Mouse (Mus musculus) liver, embryonic 11.5 days (tissue): Measurements from ENCODE around the gene Mdc1. TPM values are rescaled to one million over a fixed set of nuclear protein-coding genes. Genes with fewer than 3 reads are reported as not detected.

ENCODE experiments used
- ATAC-seq: fragments of 200-750 bp; cut with Nextera tagmentation; replicated peaks from 2 replicates; pipeline ENCODE4 v1.8.0; 2017; ENCODE audit warnings: moderate number of reproducible peaks, mild to moderate bottlenecking, moderate TSS enrichment, moderate library complexity; ENCODE audit not compliant: low FRiP score
- DNase-seq: peaks from one replicate; pipeline ENCODE4 v3.0.0-alpha.2; 2017; ENCODE audit warnings: low spot score
- H3K27ac ChIP-seq: fragments of 300-500 bp; sonication (generic); 2 replicates; pipeline ENCODE4 v1.5.1; 2014; ENCODE audit warnings: mild to moderate bottlenecking, low read depth, low read length, control low read depth
- H3K27me3 ChIP-seq: fragments of 300-500 bp; sonication (generic); replicated peaks from 2 replicates; pipeline ENCODE4 v1.6.1; 2014; ENCODE audit warnings: low read length, mixed read lengths; ENCODE audit not compliant: control insufficient read depth, insufficient read depth
- H3K36me3 ChIP-seq: fragments of 300-500 bp; sonication (generic); 2 replicates; pipeline ENCODE4 v1.6.1; 2014; ENCODE audit warnings: mild to moderate bottlenecking, low read length, moderate library complexity, mixed read lengths; ENCODE audit not compliant: control insufficient read depth, insufficient read depth
- H3K4me1 ChIP-seq: fragments of 300-500 bp; sonication (generic); replicated peaks from 2 replicates; pipeline ENCODE4 v1.6.1; 2014; ENCODE audit warnings: low read length, mixed read lengths; ENCODE audit not compliant: control insufficient read depth, insufficient read depth
- H3K4me2 ChIP-seq: fragments of 300-500 bp; sonication (generic); 2 replicates; pipeline ENCODE4 v1.6.1; 2014; ENCODE audit warnings: mild to moderate bottlenecking, control low read depth, moderate library complexity
- H3K4me3 ChIP-seq: fragments of 300-500 bp; sonication (generic); 2 replicates; pipeline ENCODE4 v1.5.1; 2014; ENCODE audit warnings: low read depth, low read length, control low read depth
- H3K9ac ChIP-seq: fragments of 300-500 bp; sonication (generic); 2 replicates; pipeline ENCODE4 v1.6.1; 2014; ENCODE audit warnings: low read depth, low read length, control low read depth
- H3K9me3 ChIP-seq: fragments of 300-500 bp; sonication (generic); 2 replicates; pipeline ENCODE4 v1.6.1; 2016; ENCODE audit warnings: low read length, inconsistent platforms, mixed read lengths; ENCODE audit not compliant: control insufficient read depth
- WGBS: fragments of 180-500 bp; shearing (Covaris S2); extraction: QIAGEN DNeasy Blood & Tissue Kit; methylation state at CpG from one replicate; pipeline ENCODE4 v1.1.7; 2014; 5-methylcytosine and 5-hydroxymethylcytosine counted together
- polyA plus RNA-seq: library from polyadenylated mRNA; unstranded; fragments of >200 nt; fragmentation: Nextera tagmentation; extraction: Ambion mirVana; gene quantifications from 2 replicates; pipeline ENCODE4 v1.2.1, GENCODE M21; 2014

The Mdc1 gene
- polyA plus RNA-seq, 1 experiment from 2014 or later = 19.6 TPM

GRCm38 (mm10) chr17:35887725-35888124, 46.4 kb downstream of the Mdc1 start:
- 97% methylated on average over 11 of the region's 17 CpGs for WGBS
- Histone ChIP-seq H3K4me1 (no peaks in the 10 kb centered on the region), H3K27me3 (no peaks in the 10 kb centered on the region), H3K9me3 (no peaks in the 10 kb centered on the region), H3K27ac (no peak overlapping the region), H3K9ac (no peak overlapping the region), H3K36me3 (peaks cover 67% of the 10 kb centered on the region), H3K4me3 (no peak overlapping the region), H3K4me2 (no peak overlapping the region)
- no peak for ATAC-seq
- DNase-seq = no peak

- peak within 1 kb of the TSS; percentile 73 for H3K4me3 ChIP-seq
- peak within 1 kb of the TSS; percentile 69 for H3K4me2 ChIP-seq
- no peaks in the 10 kb centered on the region for H3K9me3 ChIP-seq
- ATAC-seq = peak; percentile 89
- no peaks in the 10 kb centered on the region for H3K27me3 ChIP-seq
- H3K36me3 ChIP-seq = peaks cover 32% of the 10 kb centered on the region
- DNase-seq = peak; percentile 90
- H3K4me1 ChIP-seq = peaks cover 24% of the 10 kb centered on the region
- peak within 1 kb of the TSS; percentile 86 for H3K9ac ChIP-seq
- WGBS = under 1% methylated on average over 76 of the region's 86 CpGs
- peak within 1 kb of the TSS; percentile 86 for H3K27ac ChIP-seq
Measured at GRCm38 (mm10) chr17:35896781-35897643, 55.7 kb downstream of the Mdc1 start, which contains the start of gene 2310061I04Rik. Gene 2310061I04Rik (minus strand): TSS chr17:35897431.

- WGBS = 37% methylated on average over 23 of the region's 23 CpGs
- Histone ChIP-seq H3K27ac (peak overlapping the region; percentile 86), H3K27me3 (no peaks in the 10 kb centered on the region), H3K4me1 (peaks cover 24% of the 10 kb centered on the region), H3K4me2 (peak overlapping the region; percentile 69), H3K4me3 (peak overlapping the region; percentile 73), H3K9me3 (no peaks in the 10 kb centered on the region), H3K36me3 (peaks cover 25% of the 10 kb centered on the region), H3K9ac (peak overlapping the region; percentile 86)
- ATAC-seq (peak; percentile 55), DNase-seq (no peak)
Measured at GRCm38 (mm10) chr17:35897644-35898573, 56.6 kb downstream of the Mdc1 start.

GRCm38 (mm10) chr17:35900636-35901035, 59.3 kb downstream of the Mdc1 start:
- Histone ChIP-seq H3K4me1 (peaks cover 24% of the 10 kb centered on the region), H3K27ac (0 out of 2 replicates have a peak overlapping the region, but pooled peaks have one; percentile 8), H3K9me3 (no peaks in the 10 kb centered on the region), H3K4me3 (no peak overlapping the region), H3K4me2 (no peak overlapping the region), H3K27me3 (no peaks in the 10 kb centered on the region), H3K36me3 (peaks cover 20% of the 10 kb centered on the region), H3K9ac (no peak overlapping the region)
- DNase-seq = no peak
- 44% methylated on average over 3 of the region's 3 CpGs for WGBS
- no peak for ATAC-seq

- H3K36me3 ChIP-seq = peaks cover 18% of the 10 kb centered on the region
- H3K4me3 ChIP-seq = no peak overlapping the region
- H3K9me3 ChIP-seq = no peaks in the 10 kb centered on the region
- no peak overlapping the region for H3K9ac ChIP-seq
- H3K27me3 ChIP-seq = no peaks in the 10 kb centered on the region
- H3K27ac ChIP-seq = no peak overlapping the region
- H3K4me1 ChIP-seq = peaks cover 11% of the 10 kb centered on the region
- no peak overlapping the region for H3K4me2 ChIP-seq
- DNase-seq (no peak), ATAC-seq (no peak)
- 83% methylated on average over 9 of the region's 9 CpGs for WGBS
Measured at GRCm38 (mm10) chr17:35903343-35903991, 62.2 kb downstream of the Mdc1 start.

- WGBS = 65% methylated on average over 4 of the region's 4 CpGs
- DNase-seq = no peak
- H3K9me3 ChIP-seq = no peaks in the 10 kb centered on the region
- no peak overlapping the region for H3K9ac ChIP-seq
- no peak overlapping the region for H3K4me2 ChIP-seq
- H3K27ac ChIP-seq = no peak overlapping the region
- H3K4me3 ChIP-seq = no peak overlapping the region
- ATAC-seq = no peak
- peaks cover 18% of the 10 kb centered on the region for H3K36me3 ChIP-seq
- H3K27me3 ChIP-seq = no peaks in the 10 kb centered on the region
- H3K4me1 ChIP-seq = peaks cover 11% of the 10 kb centered on the region
Measured at GRCm38 (mm10) chr17:35903992-35904355, 62.7 kb downstream of the Mdc1 start.

- Histone ChIP-seq H3K27me3 (no peaks in the 10 kb centered on the region), H3K4me1 (peaks cover 11% of the 10 kb centered on the region), H3K9me3 (no peaks in the 10 kb centered on the region), H3K4me3 (no peak overlapping the region), H3K4me2 (no peak overlapping the region), H3K27ac (no peak overlapping the region), H3K9ac (no peak overlapping the region), H3K36me3 (peaks cover 10% of the 10 kb centered on the region; the same call in 1 of the 2 replicates)
- DNase-seq (no peak), ATAC-seq (no peak)
- 87% methylated on average over 1 of the region's 1 CpGs for WGBS
Measured at GRCm38 (mm10) chr17:35905587-35905986, 64.3 kb downstream of the Mdc1 start.

GRCm38 (mm10) chr17:35907609-35908008, 66.3 kb downstream of the Mdc1 start:
- Histone ChIP-seq H3K27ac (no peak overlapping the region), H3K4me1 (peaks cover 11% of the 10 kb centered on the region), H3K9ac (no peak overlapping the region), H3K27me3 (no peaks in the 10 kb centered on the region), H3K9me3 (no peaks in the 10 kb centered on the region), H3K36me3 (peaks cover 15% of the 10 kb centered on the region), H3K4me2 (no peak overlapping the region), H3K4me3 (no peak overlapping the region)
- ATAC-seq (no peak), DNase-seq (no peak)
- WGBS = 75% methylated on average over 2 of the region's 2 CpGs
